Mouse (Mus musculus) mesoderm, embryonic 11.5 days (tissue): ENCODE data around the gene Fndc5.

ENCODE experiments used
- DNase-seq: peaks from one replicate; pipeline ENCODE4 v3.0.0-alpha.2; 2012; ENCODE audit warnings: low read depth, low spot score

Fndc5 gene

DNA sequence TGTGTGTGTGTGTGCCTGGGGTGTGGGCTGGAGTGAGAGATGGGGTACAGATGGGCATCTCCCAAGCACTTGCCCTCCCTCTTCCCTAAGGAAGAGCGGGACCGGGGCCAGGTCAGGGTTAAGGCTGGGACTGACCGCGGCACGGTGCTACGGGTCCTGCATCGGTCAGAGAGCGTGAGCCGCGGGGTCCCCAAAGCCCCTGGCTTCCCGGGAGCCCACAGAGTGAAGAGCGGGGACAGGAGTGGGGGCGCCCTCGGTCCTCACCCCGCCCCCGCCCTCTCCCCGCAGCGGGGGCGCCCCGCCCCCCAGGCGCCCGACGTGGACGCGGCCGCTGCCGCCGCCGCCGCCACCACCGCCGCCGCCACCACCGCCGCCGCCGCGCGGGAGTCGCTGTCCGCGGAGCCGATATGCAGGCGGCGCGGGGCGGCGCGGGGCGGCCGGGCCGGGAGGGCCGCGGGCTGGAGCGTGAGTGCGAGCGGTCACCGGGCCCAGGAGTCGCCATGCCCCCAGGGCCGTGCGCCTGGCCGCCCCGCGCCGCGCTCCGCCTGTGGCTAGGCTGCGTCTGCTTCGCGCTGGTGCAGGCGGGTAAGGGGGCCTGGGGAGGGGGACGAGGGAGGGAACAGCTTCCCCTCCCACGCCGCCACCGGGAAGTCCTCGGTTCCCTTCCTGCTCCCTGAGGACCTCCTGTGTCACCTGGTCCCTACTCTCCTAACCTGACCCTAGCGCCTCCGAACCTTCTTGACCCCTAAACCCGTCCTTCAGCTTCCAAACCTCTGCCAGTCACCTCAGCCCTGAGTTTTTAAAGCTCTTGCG, at the start of gene Fndc5:
TSS of gene Fndc5 (plus strand) at position 421 of the 813 bp plus-strand sequence.
- no peak for DNase-seq

DNA sequence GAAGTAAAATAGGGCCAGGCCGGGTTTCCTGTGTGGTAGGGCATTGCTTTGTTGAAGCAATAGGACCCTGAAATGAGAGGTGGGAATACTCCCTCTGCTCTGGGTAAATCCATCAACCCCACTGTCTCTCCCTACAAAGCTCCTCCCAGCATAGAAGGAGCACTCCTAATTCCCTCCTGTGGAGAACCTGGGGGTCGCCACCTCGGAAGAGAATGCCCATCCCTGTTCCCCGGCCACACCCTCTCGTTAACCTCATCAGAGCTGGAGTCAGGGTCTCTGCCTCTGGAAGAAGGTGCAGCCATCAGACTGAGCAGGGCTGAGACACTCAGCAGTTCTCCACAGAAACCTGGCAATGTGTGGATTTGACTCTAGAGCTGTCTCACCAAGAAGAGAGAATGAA, 48.9 kb upstream of the Fndc5 start:
- DNase-seq: no peak

DNA sequence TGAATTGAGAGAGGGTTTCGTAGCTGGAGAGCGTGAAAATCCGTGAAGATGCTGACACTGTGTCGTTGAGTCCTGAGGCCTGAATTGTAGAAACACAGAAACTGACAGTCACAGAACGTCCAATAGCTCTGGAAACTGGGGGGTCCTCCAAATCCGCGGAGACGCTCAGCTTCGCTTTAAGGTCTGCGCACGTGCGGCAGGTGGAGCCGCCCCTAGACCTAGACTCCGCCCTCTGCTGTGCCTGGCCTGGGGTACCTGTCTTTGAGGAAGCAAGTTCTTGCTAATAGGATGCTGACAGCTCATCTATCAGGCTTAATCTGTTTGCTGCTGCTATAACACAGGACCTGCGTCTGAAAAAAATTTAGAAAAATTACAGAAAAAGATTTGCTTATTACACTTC, 41.5 kb upstream of the Fndc5 start:
- DNase-seq: no peak

DNA sequence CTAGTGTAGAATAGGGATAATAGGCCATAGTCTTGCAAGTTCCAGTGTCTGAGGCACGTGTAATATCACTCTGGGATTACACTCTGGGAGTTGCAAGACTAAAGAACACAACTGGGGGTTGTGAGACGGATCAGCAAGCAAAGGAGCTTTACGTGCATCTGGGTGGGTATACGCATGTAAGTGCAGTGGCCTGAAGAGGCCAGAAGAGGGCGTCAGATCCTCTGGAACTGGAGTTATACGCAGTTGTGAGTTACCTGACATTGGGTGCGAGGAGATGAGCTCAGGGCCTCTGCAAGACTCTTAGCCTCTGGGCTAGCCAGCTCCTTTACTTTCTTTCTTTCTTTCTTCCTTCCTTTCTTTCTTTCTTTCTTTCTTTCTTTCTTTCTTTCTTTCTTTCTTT, 39.8 kb upstream of the Fndc5 start:
- DNase-seq: no peak

DNA sequence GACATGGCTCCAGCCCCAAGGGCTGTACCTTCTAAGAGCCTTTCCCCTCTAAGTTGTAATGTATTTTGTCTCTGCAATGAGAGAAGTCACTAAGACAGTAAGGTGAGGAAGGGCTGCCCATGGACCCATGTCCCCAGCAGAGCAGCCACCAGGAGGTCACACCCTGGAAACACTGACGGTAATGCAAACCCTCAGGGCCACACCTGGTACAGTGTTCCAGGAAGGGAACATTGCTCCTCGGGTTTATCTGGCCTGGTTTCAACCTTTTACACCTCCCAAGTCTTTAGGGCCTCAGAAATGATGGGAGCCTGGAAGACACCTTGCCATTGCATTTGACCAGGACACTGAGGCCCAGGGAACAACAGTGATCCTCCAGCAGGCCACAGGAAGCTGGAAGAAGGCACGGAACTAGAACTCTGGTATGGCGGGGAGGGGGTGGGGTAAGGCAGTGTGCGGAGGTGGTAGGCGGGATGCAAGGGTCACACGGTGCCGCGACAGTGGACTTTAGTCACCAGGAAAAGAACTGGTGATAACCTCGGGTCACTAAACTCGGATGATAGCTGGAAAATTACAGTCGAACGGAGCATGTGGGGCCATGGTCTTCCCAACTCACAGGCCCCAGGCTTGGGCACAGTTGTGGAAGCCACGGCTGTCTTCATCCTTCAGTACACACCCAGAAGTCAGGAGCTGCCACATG, 34.5 kb upstream of the Fndc5 start:
- no peak for DNase-seq

DNA sequence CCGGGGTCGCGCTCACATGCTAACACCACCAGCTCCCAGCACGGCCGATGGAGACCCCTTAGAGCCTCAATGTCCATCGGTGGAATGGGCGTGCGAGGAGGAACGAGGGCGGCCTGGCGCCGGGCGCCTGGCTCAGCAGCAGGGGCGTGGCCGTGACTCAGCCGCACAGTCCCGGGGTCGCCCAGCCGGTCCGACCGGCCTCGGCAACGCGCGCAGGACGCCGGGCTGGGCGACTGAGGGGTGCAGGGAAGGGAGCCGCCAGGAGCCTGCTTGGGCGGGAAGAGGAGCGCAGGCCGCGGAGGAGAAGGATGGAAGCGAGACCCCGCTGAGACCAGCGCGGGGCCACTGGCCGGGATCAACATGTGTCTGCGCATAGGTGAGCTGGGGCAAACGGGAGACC, 31.4 kb upstream of the Fndc5 start, which contains the start of gene Tmem54:
TSS of gene Tmem54 (plus strand) at position 193 of the 400 bp plus-strand sequence.
- DNase-seq: no peak

DNA sequence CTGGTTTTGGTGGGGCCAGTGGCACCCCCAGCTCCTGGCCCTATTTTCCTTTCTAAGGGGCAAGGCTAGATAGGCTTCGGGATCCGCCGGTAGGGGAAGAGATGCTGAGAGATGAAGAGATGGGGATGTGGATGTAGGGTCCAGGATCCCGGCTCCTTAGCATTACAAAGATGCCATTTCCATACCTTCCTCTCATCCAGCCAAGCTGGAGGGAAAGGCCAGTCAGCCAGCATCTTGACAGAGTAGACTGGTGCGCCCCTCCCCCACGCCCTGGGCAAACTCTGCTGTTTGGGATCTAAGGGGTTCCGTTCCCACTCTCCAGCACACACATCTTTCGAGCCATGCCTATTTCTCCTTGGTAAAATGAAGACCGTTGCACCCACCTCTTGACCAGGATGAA, 30.7 kb upstream of the Fndc5 start:
- no peak for DNase-seq

DNA sequence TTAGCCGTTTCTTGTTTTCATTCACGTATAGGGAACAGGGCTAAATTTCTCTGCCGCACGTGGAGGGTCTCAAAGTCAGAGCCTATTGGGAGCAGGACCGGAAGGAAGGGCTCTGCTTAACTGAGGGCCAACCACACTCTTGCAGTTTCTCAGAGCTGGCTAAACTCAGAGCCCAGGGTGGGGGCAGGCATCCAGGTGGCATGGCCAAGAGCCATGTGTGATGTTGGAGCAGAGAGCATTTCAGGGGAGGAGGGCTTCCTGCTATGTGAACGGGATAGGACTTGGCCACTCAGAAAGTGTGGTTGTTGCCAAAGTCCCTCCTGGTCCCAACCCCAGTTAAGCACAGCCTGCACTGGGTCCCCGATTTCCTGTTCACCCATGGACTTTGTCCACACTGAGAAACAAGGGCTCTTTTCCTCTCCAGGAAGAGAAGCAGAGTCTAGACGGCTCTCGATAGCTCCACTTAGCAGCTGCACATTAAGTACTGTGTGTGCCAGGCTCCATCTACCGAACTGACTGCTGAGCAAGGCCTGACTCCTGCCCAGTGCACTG, 29.4 kb upstream of the Fndc5 start:
- no peak for DNase-seq

DNA sequence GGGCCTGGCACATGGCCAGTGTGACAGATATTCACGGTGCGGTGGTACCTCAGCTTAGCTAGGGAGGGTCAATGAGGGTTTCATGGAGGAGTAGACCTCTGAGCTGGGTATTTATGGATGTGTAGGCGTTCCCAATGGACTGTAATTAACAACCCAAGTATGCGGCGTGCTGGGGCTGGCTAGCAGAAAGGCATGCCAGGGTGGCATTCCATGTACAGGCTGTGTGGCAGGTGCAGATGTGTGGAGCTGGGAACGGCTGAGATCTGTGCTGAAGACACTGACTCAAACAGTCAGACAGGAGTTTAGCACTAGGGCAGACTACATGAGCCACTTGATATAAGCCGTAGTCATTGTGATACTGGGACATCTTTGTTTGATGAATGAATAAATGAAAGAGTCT, 28.2 kb upstream of the Fndc5 start:
- DNase-seq: no peak

DNA sequence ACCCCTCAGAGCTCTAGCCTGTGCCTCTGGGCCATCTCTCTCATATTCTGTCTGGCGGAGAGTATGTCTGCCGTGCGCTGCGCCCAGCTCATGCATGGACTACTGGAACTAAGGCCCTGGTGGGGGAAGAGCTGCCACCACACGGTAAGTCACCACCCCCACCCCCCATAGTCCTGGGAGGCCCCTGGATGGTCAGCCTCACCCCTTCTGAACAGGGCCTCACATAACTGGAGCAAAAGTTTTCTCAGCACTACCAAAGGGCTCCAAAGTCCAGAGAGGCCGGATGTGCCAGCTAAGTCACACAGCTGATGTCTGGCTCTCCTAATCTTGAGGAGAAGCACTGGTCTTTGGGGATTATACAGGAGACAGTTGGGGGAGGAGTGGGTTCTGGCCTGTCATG, 26.0 kb upstream of the Fndc5 start:
- no peak for DNase-seq

DNA sequence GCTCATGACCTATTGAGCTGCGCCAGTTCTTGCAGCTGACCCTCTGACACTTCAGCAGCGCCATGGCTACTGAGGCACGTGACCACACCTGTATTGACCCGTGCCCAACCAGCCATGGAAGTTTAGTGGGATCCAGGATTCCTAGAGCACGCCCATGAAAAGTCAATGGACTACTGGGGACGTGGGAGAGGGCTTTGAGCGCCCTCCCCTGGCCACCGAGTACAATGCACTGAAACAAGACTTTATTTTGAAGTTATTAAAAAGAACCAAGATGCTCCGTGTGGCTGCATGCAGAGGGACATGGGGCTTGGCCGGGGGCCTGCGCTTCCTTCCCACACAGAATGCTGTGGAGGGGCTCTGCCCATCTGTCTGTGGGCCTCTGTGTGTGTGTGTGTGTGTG, 25.4 kb upstream of the Fndc5 start:
- DNase-seq: no peak

DNA sequence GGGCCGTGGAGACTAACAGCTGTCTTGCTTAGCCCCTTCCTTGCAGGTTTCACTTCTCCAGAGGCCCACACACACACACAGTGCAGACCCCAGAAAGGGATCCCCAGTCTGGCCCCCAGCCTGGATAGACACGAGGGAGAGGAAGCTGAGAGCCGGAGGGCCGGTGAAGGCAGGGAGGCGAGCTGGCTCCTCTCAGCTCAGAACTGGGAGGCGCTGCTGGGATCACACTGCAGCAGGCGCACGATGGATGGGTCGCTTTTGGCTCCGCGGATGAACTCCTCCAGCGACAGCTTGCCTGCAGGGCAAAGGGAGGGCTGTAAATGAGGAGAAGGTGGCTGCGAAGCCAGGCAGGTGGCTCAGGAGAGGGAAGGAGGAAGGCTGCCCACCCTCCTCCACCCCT, 24.6 kb upstream of the Fndc5 start:
- DNase-seq: no peak

DNA sequence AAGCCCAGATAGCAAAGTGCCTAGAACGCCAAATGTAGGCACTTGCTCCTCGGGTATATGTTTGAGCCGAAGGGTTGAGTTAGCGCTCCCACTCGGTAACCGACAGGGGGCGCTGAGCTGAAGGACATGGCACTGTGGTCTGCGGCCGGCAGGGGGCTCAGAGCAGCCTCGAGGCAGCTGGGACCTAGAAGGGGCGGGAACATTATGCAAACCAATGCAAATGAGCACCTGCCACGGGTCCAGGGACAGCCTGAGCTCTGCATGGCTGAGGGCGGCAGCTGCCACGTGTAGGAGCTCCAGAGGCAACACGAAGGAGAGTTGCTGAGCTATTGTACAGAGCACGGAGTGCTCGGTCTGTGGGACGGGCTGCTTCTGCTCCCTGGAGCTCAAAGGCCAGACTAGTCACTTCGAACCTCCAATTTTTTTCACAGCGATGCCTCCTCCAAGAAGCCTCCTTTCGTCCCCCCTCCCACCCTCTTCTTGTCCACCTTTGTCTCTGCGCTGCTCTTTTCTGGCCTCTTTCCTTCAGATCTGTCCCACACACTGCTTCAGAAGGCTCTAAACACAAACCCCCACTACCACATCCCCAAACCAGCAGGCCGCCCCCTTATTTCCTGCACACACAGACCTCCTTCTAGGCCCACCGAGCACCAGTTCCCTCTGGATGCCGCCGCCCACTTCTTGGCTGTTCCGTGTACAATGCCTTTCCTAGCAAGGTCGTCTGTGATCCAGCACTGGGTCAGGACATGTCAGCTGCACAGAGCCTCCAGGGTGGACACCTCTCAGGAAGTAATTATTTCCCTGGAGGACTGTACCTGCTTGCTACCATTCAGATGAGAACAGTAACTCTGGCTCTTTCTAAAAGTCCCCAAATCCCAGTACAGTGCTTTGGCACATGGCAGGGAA, 23.5 kb upstream of the Fndc5 start:
- DNase-seq: peak; percentile 93

DNA sequence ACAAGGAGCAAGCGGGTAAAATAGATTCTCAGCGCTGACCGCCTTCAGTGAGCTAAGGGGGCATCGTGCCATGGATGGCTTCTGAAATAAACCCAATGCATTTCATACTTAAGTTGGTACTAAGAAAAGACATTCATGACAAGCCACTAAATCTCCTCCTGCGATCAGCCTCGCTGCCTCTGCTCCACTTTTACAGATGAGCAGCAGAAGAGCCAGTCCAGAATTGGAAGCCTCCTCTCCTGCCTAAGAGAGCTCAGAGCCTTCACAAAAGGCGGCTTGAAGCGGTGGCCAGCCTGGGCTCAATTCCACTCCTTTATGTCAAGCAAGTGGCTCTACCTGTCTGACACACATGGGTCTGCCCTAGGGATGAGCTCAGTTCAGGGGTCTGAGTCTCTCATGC, 20.1 kb upstream of the Fndc5 start:
- no peak for DNase-seq

DNA sequence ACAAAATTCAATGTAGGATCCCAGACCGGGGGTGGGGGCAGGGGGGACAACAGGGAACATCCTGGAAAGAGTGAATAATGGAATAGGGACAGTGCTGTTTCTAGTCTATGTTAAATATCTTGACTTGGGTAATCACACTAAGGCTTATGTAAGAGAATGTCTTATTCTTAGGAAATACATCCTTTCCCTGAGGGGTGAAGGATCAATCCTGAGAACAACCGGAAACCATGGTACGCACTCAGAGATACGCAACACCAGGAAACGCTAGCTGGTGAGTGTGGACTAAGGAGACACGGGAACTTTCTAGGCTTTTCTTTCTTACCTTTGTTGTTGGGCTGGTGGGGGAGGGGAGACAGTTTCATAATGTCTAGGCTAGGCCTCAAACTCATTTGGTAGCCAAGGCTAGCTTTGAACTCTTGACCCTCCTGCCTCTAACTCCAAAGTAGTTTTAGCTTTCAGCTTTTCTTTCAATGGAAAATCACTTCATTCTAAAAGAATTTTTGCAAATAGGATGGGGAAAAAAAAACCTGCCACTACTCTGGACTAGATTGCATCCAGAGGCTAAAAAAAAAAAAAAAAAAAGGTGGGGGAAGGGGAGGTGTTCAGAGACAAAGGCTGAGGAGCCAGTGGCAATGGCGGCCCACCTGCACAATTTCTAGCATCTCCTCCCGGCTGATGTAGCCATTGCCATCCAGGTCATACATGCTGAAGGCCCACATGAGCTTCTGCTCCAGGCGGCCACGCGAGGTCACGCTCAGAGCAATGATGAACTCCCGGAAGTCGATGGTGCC, 18.9 kb upstream of the Fndc5 start:
- DNase-seq: no peak

DNA sequence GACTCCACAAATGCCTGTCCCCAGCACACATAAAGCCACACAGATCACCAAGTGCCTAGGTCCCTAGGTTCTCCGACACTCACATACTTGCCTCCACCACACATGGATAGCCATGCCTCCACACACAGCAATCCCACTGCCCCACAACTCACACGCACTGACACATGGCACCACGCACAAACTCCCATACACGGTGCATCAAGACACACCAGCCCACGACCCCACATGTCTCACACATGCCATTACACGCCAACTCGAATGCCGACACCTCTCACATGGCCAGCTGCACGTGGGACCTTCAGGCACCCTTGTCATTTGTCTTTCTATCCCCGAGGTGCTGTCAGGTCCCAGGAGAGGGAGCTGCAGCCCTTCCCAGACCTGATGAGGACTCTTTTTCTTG, 17.1 kb upstream of the Fndc5 start:
- no peak for DNase-seq

DNA sequence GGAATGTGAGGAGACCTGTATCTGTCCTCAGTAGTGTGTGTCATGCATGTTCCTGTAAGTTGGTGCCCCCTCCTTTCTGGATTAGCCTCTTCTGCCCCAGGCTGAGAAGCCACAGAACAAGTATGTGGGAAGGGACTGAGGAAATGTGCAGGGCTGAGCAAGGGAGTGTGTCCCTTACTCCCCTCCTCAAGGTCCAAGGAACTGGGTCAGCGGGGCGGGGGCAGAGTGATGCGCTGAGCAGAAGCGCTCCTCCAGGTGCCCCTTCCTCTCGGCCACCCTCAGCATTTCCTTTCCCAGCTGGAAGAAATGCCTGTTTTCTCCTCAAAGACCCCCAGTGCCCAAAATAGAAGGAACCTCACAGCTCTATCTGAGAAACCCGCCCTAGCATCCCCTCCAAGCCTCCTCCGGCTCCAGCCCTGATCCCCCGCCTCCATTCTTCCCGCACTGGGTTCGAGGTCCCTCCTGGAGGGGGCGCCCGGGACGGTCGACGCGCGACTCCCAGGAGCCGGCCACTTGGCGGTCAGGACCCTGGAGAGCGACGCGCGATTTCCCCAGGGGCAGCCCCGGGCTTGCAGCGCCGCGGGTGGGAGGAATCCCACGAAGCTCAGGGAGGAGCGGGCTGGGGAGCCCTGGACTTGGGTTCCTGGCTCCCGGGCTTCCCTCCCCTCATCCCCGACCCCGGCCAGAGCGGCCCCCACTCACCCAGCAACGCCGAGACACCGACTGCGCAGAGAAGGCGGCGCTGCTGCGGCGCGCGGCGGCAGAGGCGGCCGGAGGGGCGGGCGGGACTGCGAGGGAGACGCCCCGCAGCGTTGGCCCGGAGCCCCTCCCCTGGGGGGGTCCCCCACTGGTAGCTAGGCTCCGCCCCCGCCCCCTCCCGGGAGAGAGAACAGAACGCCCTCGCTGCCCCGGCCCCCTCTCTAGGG, 16.0 kb upstream of the Fndc5 start:
- peak; percentile 83 for DNase-seq

DNA sequence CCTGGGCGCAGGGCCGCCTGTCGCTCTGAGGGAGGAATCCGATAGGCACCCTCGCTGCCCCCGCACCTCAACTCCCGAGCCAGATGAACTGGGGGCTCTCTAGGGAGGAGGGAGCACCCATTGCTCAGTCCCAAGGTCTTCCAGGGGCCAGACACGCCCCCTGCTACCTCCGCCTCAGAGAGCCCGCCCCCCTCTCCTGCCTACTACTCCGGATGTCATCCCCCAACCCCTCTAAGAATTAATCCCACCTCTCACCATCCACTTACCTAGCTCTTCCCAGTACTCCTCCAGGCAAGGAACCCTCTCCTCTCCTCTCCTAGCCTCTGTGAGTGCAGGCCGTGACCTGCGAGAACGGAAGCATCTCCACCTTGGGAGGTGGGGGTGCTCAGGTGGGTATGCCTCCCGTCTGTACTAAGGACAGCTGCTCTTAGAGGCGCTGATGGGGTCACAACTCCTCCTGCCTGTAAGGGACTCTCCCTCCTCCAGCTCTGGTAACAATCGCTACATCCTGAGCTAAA, 15.2 kb upstream of the Fndc5 start, which contains the start of gene Hpca:
TSS of gene Hpca (minus strand) at position 468 of the 518 bp plus-strand sequence.
- DNase-seq: no peak

DNA sequence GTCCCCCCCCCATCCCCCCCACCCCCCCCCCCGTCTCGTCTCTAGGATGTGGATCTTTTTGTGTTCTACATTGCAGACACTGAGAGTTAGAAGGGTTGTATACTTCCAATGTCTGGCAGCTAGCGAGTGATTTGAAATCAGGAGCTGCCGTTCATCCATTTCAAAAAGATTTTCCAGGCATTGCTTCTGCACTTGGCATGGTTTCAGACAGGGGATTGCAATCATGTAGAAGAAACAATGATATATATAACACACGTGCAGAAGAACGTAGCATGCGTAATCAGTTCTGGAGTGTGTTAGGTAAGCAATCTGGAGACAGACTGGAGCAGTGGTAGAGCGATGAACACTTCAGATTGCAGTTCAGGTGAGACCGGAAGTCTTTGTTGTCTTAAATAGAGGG, 14.7 kb upstream of the Fndc5 start:
- DNase-seq: no peak

DNA sequence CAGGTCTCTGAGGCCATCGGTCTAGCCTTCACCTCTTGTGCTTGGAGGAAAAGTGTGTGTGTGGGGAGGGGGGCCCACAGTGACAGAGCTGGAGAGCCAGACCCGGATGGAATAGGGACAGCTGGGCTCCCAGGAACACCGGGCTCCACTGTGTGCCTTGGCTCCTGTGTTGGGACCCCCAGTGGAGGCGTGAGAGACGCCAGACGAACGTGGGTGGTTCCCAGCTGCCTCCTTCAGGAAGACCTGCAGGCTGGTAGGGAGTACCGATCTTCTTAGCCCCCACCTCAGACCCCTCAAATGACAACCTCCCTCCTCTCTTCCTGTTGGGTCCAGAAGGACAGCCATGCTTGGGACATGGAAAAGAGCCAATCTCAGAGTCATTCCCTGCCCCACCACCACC, 14.1 kb upstream of the Fndc5 start:
- no peak for DNase-seq
